Mouse (Mus musculus): Measurements from ENCODE around the gene Prr7. TPM values are rescaled to one million over a fixed set of nuclear protein-coding genes. Genes with fewer than 3 reads are reported as not detected.

The Prr7 gene
- polyA plus RNA-seq, 1 experiment from 2014 or later: 1.6 TPM

- H3K4me3 ChIP-seq (ENCODE audit: low read depth, low read length): no peak overlapping the region
- H3K9me3 ChIP-seq (ENCODE audit: control insufficient read depth, low read length): no peaks in the 10 kb centered on the region
- H3K4me2 ChIP-seq (ENCODE audit: low read depth, severe bottlenecking): no peak overlapping the region
- no peak overlapping the region for H3K27ac ChIP-seq (replicated peaks; ENCODE audit: low read depth, low read length)
- 63% methylated on average over 11 of the region's 11 CpGs for WGBS
- no peak for ATAC-seq (ENCODE audit: insufficient number of reproducible peaks, low FRiP score, low TSS enrichment, low read depth)
- no peaks in the 10 kb centered on the region for H3K27me3 ChIP-seq (ENCODE audit: control insufficient read depth, insufficient read depth, low read length)
- no peak for DNase-seq (ENCODE audit: low spot score)
- peaks cover 8% of the 10 kb centered on the region for H3K4me1 ChIP-seq (ENCODE audit: control insufficient read depth, insufficient read depth, low read length)
- H3K36me3 ChIP-seq (ENCODE audit: control insufficient read depth, insufficient read depth, low read length): peaks cover 13% of the 10 kb centered on the region
- no peak overlapping the region for H3K9ac ChIP-seq (ENCODE audit: low read length)
These were observed 34.8 kb downstream of the Prr7 start for GRCm38 (mm10) chr13:55498906-55499305.

GRCm38 (mm10) chr13:55500575-55500974 is 36.5 kb downstream of the Prr7 start:
- ATAC-seq (ENCODE audit: insufficient number of reproducible peaks, low FRiP score, low TSS enrichment, low read depth): no peak
- no peak overlapping the region for H3K4me3 ChIP-seq (ENCODE audit: low read depth, low read length)
- no peaks in the 10 kb centered on the region for H3K27me3 ChIP-seq (ENCODE audit: control insufficient read depth, insufficient read depth, low read length)
- H3K9ac ChIP-seq (ENCODE audit: low read length): no peak overlapping the region
- H3K36me3 ChIP-seq (ENCODE audit: control insufficient read depth, insufficient read depth, low read length): peaks cover 26% of the 10 kb centered on the region
- DNase-seq (ENCODE audit: low spot score): no peak
- no peaks in the 10 kb centered on the region for H3K9me3 ChIP-seq (ENCODE audit: control insufficient read depth, low read length)
- 75% methylated on average over 10 of the region's 10 CpGs for WGBS
- H3K4me2 ChIP-seq (ENCODE audit: low read depth, severe bottlenecking): no peak overlapping the region
- no peak overlapping the region for H3K27ac ChIP-seq (replicated peaks; ENCODE audit: low read depth, low read length)
- H3K4me1 ChIP-seq (ENCODE audit: control insufficient read depth, insufficient read depth, low read length): peaks cover 6% of the 10 kb centered on the region

GRCm38 (mm10) chr13:55502405-55502804 is 38.3 kb downstream of the Prr7 start:
- Histone ChIP-seq H3K4me1 (ENCODE audit: control insufficient read depth, insufficient read depth, low read length) (no peaks in the 10 kb centered on the region), H3K9me3 (ENCODE audit: control insufficient read depth, low read length) (no peaks in the 10 kb centered on the region), H3K4me2 (ENCODE audit: low read depth, severe bottlenecking) (no peak overlapping the region), H3K4me3 (ENCODE audit: low read depth, low read length) (no peak overlapping the region), H3K9ac (ENCODE audit: low read length) (no peak overlapping the region), H3K36me3 (ENCODE audit: control insufficient read depth, insufficient read depth, low read length) (peaks cover 34% of the 10 kb centered on the region), H3K27ac (replicated peaks; ENCODE audit: low read depth, low read length) (no peak overlapping the region), H3K27me3 (ENCODE audit: control insufficient read depth, insufficient read depth, low read length) (no peaks in the 10 kb centered on the region)
- WGBS: 91% methylated on average over 8 of the region's 8 CpGs
- DNase-seq (ENCODE audit: low spot score) (no peak), ATAC-seq (ENCODE audit: insufficient number of reproducible peaks, low FRiP score, low TSS enrichment, low read depth) (no peak)

- 92% methylated on average over 5 of the region's 5 CpGs for WGBS
These were observed 40.3 kb downstream of the Prr7 start for GRCm38 (mm10) chr13:55504390-55504789.

GRCm38 (mm10) chr13:55505810-55506209 is 41.7 kb downstream of the Prr7 start:
- H3K4me2 ChIP-seq (ENCODE audit: low read depth, severe bottlenecking): no peak overlapping the region
- H3K9me3 ChIP-seq (ENCODE audit: control insufficient read depth, low read length): no peaks in the 10 kb centered on the region
- DNase-seq (ENCODE audit: low spot score) (no peak), ATAC-seq (ENCODE audit: insufficient number of reproducible peaks, low FRiP score, low TSS enrichment, low read depth) (no peak)
- no peak overlapping the region for H3K27ac ChIP-seq (replicated peaks; ENCODE audit: low read depth, low read length)
- no peak overlapping the region for H3K4me3 ChIP-seq (ENCODE audit: low read depth, low read length)
- WGBS: 91% methylated on average over 9 of the region's 9 CpGs
- no peaks in the 10 kb centered on the region for H3K27me3 ChIP-seq (ENCODE audit: control insufficient read depth, insufficient read depth, low read length)
- H3K36me3 ChIP-seq (ENCODE audit: control insufficient read depth, insufficient read depth, low read length): peaks cover 43% of the 10 kb centered on the region
- no peak overlapping the region for H3K9ac ChIP-seq (ENCODE audit: low read length)
- H3K4me1 ChIP-seq (ENCODE audit: control insufficient read depth, insufficient read depth, low read length): peaks cover 7% of the 10 kb centered on the region

More at GRCm38 (mm10) chr13:55504390-55504789, 40.3 kb downstream of the Prr7 start:
- Histone ChIP-seq H3K4me3 (ENCODE audit: low read depth, low read length) (no peak overlapping the region), H3K9ac (ENCODE audit: low read length) (no peak overlapping the region), H3K4me1 (ENCODE audit: control insufficient read depth, insufficient read depth, low read length) (no peaks in the 10 kb centered on the region), H3K27ac (replicated peaks; ENCODE audit: low read depth, low read length) (no peak overlapping the region), H3K36me3 (ENCODE audit: control insufficient read depth, insufficient read depth, low read length) (peaks cover 43% of the 10 kb centered on the region), H3K4me2 (ENCODE audit: low read depth, severe bottlenecking) (no peak overlapping the region), H3K27me3 (ENCODE audit: control insufficient read depth, insufficient read depth, low read length) (no peaks in the 10 kb centered on the region), H3K9me3 (ENCODE audit: control insufficient read depth, low read length) (no peaks in the 10 kb centered on the region)
- no peak for ATAC-seq (ENCODE audit: insufficient number of reproducible peaks, low FRiP score, low TSS enrichment, low read depth)
- DNase-seq (ENCODE audit: low spot score): no peak

- Histone ChIP-seq H3K4me3 (ENCODE audit: low read depth, low read length) (no peak overlapping the region), H3K4me2 (ENCODE audit: low read depth, severe bottlenecking) (no peak overlapping the region), H3K9ac (ENCODE audit: low read length) (no peak overlapping the region), H3K27ac (replicated peaks; ENCODE audit: low read depth, low read length) (no peak overlapping the region), H3K9me3 (ENCODE audit: control insufficient read depth, low read length) (no peaks in the 10 kb centered on the region), H3K4me1 (ENCODE audit: control insufficient read depth, insufficient read depth, low read length) (peaks cover 16% of the 10 kb centered on the region), H3K27me3 (ENCODE audit: control insufficient read depth, insufficient read depth, low read length) (no peaks in the 10 kb centered on the region), H3K36me3 (ENCODE audit: control insufficient read depth, insufficient read depth, low read length) (peaks cover 43% of the 10 kb centered on the region)
- DNase-seq (ENCODE audit: low spot score) (no peak), ATAC-seq (ENCODE audit: insufficient number of reproducible peaks, low FRiP score, low TSS enrichment, low read depth) (no peak)
- 93% methylated on average over 10 of the region's 10 CpGs for WGBS
These were observed 42.6 kb downstream of the Prr7 start for GRCm38 (mm10) chr13:55506697-55507096.

GRCm38 (mm10) chr13:55507877-55508276 is 43.8 kb downstream of the Prr7 start:
- H3K9ac ChIP-seq (ENCODE audit: low read length): no peak overlapping the region
- H3K27ac ChIP-seq (replicated peaks; ENCODE audit: low read depth, low read length): no peak overlapping the region
- H3K4me3 ChIP-seq (ENCODE audit: low read depth, low read length): no peak overlapping the region
- ATAC-seq (ENCODE audit: insufficient number of reproducible peaks, low FRiP score, low TSS enrichment, low read depth) (no peak), DNase-seq (ENCODE audit: low spot score) (peak; percentile 44)
- H3K9me3 ChIP-seq (ENCODE audit: control insufficient read depth, low read length): no peaks in the 10 kb centered on the region
- no peaks in the 10 kb centered on the region for H3K27me3 ChIP-seq (ENCODE audit: control insufficient read depth, insufficient read depth, low read length)
- H3K4me1 ChIP-seq (ENCODE audit: control insufficient read depth, insufficient read depth, low read length): peaks cover 24% of the 10 kb centered on the region
- H3K36me3 ChIP-seq (ENCODE audit: control insufficient read depth, insufficient read depth, low read length): peaks cover 40% of the 10 kb centered on the region
- WGBS: 68% methylated on average over 11 of the region's 11 CpGs
- no peak overlapping the region for H3K4me2 ChIP-seq (ENCODE audit: low read depth, severe bottlenecking)

GRCm38 (mm10) chr13:55508531-55508930 is 44.5 kb downstream of the Prr7 start:
- peaks cover 35% of the 10 kb centered on the region for H3K36me3 ChIP-seq (ENCODE audit: control insufficient read depth, insufficient read depth, low read length)
- H3K4me3 ChIP-seq (ENCODE audit: low read depth, low read length): no peak overlapping the region
- H3K4me1 ChIP-seq (ENCODE audit: control insufficient read depth, insufficient read depth, low read length): peaks cover 24% of the 10 kb centered on the region
- H3K9me3 ChIP-seq (ENCODE audit: control insufficient read depth, low read length): no peaks in the 10 kb centered on the region
- no peak overlapping the region for H3K27ac ChIP-seq (replicated peaks; ENCODE audit: low read depth, low read length)
- no peaks in the 10 kb centered on the region for H3K27me3 ChIP-seq (ENCODE audit: control insufficient read depth, insufficient read depth, low read length)
- ATAC-seq (ENCODE audit: insufficient number of reproducible peaks, low FRiP score, low TSS enrichment, low read depth): no peak
- no peak overlapping the region for H3K4me2 ChIP-seq (ENCODE audit: low read depth, severe bottlenecking)
- no peak for DNase-seq (ENCODE audit: low spot score)
- 92% methylated on average over 10 of the region's 10 CpGs for WGBS
- no peak overlapping the region for H3K9ac ChIP-seq (ENCODE audit: low read length)

- no peak for DNase-seq (ENCODE audit: low spot score)
- 19% methylated on average over 3 of the region's 3 CpGs for WGBS
- ATAC-seq (ENCODE audit: insufficient number of reproducible peaks, low FRiP score, low TSS enrichment, low read depth): no peak
- Histone ChIP-seq H3K27me3 (ENCODE audit: control insufficient read depth, insufficient read depth, low read length) (no peaks in the 10 kb centered on the region), H3K9me3 (ENCODE audit: control insufficient read depth, low read length) (no peaks in the 10 kb centered on the region), H3K36me3 (ENCODE audit: control insufficient read depth, insufficient read depth, low read length) (peaks cover 22% of the 10 kb centered on the region), H3K4me3 (ENCODE audit: low read depth, low read length) (no peak overlapping the region), H3K9ac (ENCODE audit: low read length) (no peak overlapping the region), H3K27ac (replicated peaks; ENCODE audit: low read depth, low read length) (no peak overlapping the region), H3K4me1 (ENCODE audit: control insufficient read depth, insufficient read depth, low read length) (peaks cover 27% of the 10 kb centered on the region), H3K4me2 (ENCODE audit: low read depth, severe bottlenecking) (peak overlapping the region; percentile 86; the same call in 1 of the 2 replicates)
These were observed 46.2 kb downstream of the Prr7 start for GRCm38 (mm10) chr13:55510332-55510667.

Data from limb, embryonic 11.5 days (tissue).